Mouse (Mus musculus) E14TG2a.4 (cell line): ENCODE data around the gene Cldn3.

Experiments
- CTCF ChIP-seq: conservative IDR thresholded peaks from 2 replicates; pipeline ENCODE4 v1.5.1; 2014; ENCODE audit warnings: low read length
- POU5F1 ChIP-seq: IDR thresholded peaks from 2 replicates; pipeline ENCODE4 v1.6.1; 2014; ENCODE audit warnings: low read length, borderline replicate concordance

DNA sequence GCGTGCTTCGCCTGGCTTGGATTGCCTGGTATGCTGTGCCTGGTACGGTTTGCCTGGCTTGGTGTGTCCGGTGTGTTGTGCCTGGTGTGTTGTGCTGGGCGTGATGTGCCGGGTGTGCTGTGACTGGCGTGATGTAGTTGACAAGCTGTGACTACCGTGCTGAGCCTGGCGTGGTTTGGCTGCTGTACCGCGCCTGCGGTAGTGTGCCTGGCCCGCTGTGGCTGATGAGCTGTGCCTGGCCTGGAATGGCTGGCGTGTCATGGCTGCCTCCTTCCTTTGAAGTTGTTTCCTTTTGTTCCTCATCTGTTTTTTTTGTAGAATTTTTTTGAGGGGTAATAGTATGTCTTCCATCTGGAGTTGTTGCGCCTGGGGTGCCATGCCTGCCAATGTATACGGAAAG is 14.7 kb downstream of the Cldn3 start:
- TF ChIP-seq CTCF (no peak), POU5F1 (no peak)
